Mouse (Mus musculus): ENCODE results near the gene Atg4d.

GRCm38 (mm10) chr9:21244428-21245112, 20.5 kb upstream of the Atg4d start:
- TF ChIP-seq POLR2A (IDR thresholded peaks at IDR 0.05; ENCODE audit: control insufficient read depth, low read depth, low read length) (no peak), CTCF (IDR thresholded peaks at IDR 0.05; ENCODE audit: control insufficient read depth, insufficient read depth, insufficient replicate concordance, low read depth, low read length) (no peak)
